Comparison of ENCODE assay signal across 10 mouse cellular contexts in the genomic region with DNA sequence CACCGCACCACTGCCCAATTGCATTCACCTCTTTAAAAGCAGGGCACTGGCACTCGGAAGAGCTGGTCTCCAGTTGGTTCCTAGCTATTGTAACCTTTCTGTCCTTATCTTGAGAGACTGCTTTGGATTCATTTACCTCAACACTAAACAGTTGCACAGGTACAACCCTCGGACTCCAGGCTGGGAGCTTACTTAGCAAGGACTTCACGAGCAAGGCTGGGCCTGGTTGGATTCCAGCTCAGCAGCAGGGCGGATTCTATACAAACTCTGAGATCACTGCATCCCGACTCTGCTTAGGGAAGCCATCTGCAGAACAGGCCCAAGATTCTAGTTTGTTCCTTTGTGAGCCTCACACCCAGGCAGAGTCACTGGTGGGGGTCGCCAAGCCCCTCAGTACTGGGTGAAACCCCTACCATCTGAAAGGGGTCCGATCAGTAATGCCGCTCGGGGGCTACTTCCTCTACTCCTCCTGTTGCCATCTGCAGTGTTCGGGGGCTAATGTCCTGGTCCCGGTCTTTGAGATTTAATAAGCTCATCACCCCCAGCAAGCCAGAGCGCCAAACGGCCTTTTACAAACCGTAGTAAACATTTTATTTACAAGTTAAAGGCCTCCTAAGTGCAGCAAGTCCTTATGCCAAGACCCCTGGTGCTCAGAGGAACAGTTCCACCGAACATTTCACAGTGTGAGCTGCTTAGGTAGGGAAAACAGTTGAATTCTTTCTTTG. TPM values are rescaled to one million over a fixed set of nuclear protein-coding genes. Genes with fewer than 3 reads are reported as not detected.
DNase-seq lines count a peak whose midpoint lies in the region; ATAC-seq and TF ChIP-seq lines count a peak whose summit lies in the region.
"Had no signal": no experiment of that assay in that cellular context is flagged by ENCODE, and none has a peak within 500 bp of the region (broad histone marks: within the 10 kb centered on the region; RNA-seq: fewer than 3 reads in every experiment).

No protein-coding gene starts in this region.

- ATAC-seq in heart, postnatal 0 days (ENCODE audit: insufficient read depth, low read depth), result no peak
- ATAC-seq in embryonic facial prominence, embryonic 11.5 days (replicated peaks; ENCODE audit: insufficient number of reproducible peaks, low FRiP score, low TSS enrichment, low read depth), result no peak
- ATAC-seq in hindbrain, embryonic 15.5 days (ENCODE audit: low FRiP score, low read depth), result no peak
- ATAC-seq in midbrain, embryonic 15.5 days (replicated peaks), result no peak

- 31% methylated on average over 16 of the region's 16 CpGs for WGBS in heart, postnatal 0 days
- WGBS in embryonic facial prominence, embryonic 11.5 days, result 5% methylated on average over 16 of the region's 16 CpGs
- WGBS in hindbrain, embryonic 15.5 days, result 7% methylated on average over 16 of the region's 16 CpGs
- 7% methylated on average over 16 of the region's 16 CpGs for WGBS in midbrain, embryonic 15.5 days

- peaks cover 6% of the 10 kb centered on the region for H3K4me1 ChIP-seq in heart, postnatal 0 days (ENCODE audit: control insufficient read depth, insufficient read depth)
- H3K4me1 ChIP-seq in embryonic facial prominence, embryonic 11.5 days (ENCODE audit: control insufficient read depth, insufficient read depth, low read length), result peaks cover 3% of the 10 kb centered on the region
- peaks cover 14% of the 10 kb centered on the region for H3K4me1 ChIP-seq in hindbrain, embryonic 15.5 days (replicated peaks)
- peaks cover 15% of the 10 kb centered on the region for H3K4me1 ChIP-seq in midbrain, embryonic 15.5 days

- H3K4me2 ChIP-seq in heart, postnatal 0 days (ENCODE audit: low read depth, low read length), result peak overlapping the region; percentile 86
- no peak overlapping the region; the same call in 1 of the 2 replicates for H3K4me2 ChIP-seq in embryonic facial prominence, embryonic 11.5 days (ENCODE audit: low read depth, low read length)
- H3K4me2 ChIP-seq in hindbrain, embryonic 15.5 days, result no peak overlapping the region
- H3K4me2 ChIP-seq in midbrain, embryonic 15.5 days, result peak overlapping the region; percentile 72

- no peak overlapping the region for H3K27ac ChIP-seq in heart, postnatal 0 days (ENCODE audit: low read depth)
- no peak overlapping the region for H3K27ac ChIP-seq in embryonic facial prominence, embryonic 11.5 days (replicated peaks; ENCODE audit: low read depth, low read length)
- no peak overlapping the region for H3K27ac ChIP-seq in hindbrain, embryonic 15.5 days (replicated peaks)
- H3K27ac ChIP-seq in midbrain, embryonic 15.5 days, result no peak overlapping the region
- H3K27ac ChIP-seq: left cerebral cortex, adult 2 months had no signal

- peaks cover 6% of the 10 kb centered on the region; the same call in 1 of the 2 replicates for H3K36me3 ChIP-seq in heart, postnatal 0 days (replicated peaks; ENCODE audit: control insufficient read depth, insufficient read depth, low read length)
- H3K36me3 ChIP-seq in embryonic facial prominence, embryonic 11.5 days (replicated peaks; ENCODE audit: control insufficient read depth, insufficient read depth, low read depth, low read length), result no peaks in the 10 kb centered on the region
- no peaks in the 10 kb centered on the region for H3K36me3 ChIP-seq in hindbrain, embryonic 15.5 days
- H3K36me3 ChIP-seq in midbrain, embryonic 15.5 days (replicated peaks), result no peaks in the 10 kb centered on the region

- no peaks in the 10 kb centered on the region for H3K9me3 ChIP-seq in heart, postnatal 0 days (replicated peaks; ENCODE audit: control insufficient read depth, low read length)
- H3K9me3 ChIP-seq in embryonic facial prominence, embryonic 11.5 days (replicated peaks; ENCODE audit: control insufficient read depth, low read length), result no peaks in the 10 kb centered on the region
- H3K9me3 ChIP-seq in hindbrain, embryonic 15.5 days, result no peaks in the 10 kb centered on the region
- no peaks in the 10 kb centered on the region for H3K9me3 ChIP-seq in midbrain, embryonic 15.5 days

- TF ChIP-seq EP300 in heart, postnatal 0 days (IDR thresholded peaks at IDR 0.05; ENCODE audit: low read depth), result no peak

- no peak for DNase-seq in heart, postnatal 0 days (ENCODE audit: low spot score)
- no peak for DNase-seq in heart, postnatal 4 days
- no peak for DNase-seq in embryonic facial prominence, embryonic 11.5 days (ENCODE audit: low spot score)
- no peak for DNase-seq in ovary, adult 18-20 months (ENCODE audit: low spot score)
- DNase-seq in c-Kit-positive CD71-positive TER-119-positive erythroid progenitor cells, embryonic 14.5 days (ENCODE audit: low spot score), result no peak
- DNase-seq in thymus, postnatal 10 days (ENCODE audit: low spot score in 2 of 2), result no peak
- DNase-seq: gastrocnemius, postnatal 14 days had no signal

- peaks cover 99% of the 10 kb centered on the region for H3K27me3 ChIP-seq in heart, postnatal 0 days (ENCODE audit: control insufficient read depth, insufficient read depth, low read length)
- H3K27me3 ChIP-seq in embryonic facial prominence, embryonic 11.5 days (ENCODE audit: control insufficient read depth, insufficient read depth, low read length), result peaks cover 80% of the 10 kb centered on the region
- H3K27me3 ChIP-seq in hindbrain, embryonic 15.5 days, result peaks cover 77% of the 10 kb centered on the region
- H3K27me3 ChIP-seq in midbrain, embryonic 15.5 days (replicated peaks), result peaks cover 92% of the 10 kb centered on the region

- no peak overlapping the region for H3K9ac ChIP-seq in heart, postnatal 0 days (replicated peaks; ENCODE audit: low read depth, low read length)
- H3K9ac ChIP-seq in embryonic facial prominence, embryonic 11.5 days (replicated peaks; ENCODE audit: low read length), result no peak overlapping the region
- H3K9ac ChIP-seq in hindbrain, embryonic 15.5 days, result no peak overlapping the region
- H3K9ac ChIP-seq in midbrain, embryonic 15.5 days, result no peak overlapping the region

- no peak for TF ChIP-seq CTCF in heart, postnatal 0 days (IDR thresholded peaks at IDR 0.05; ENCODE audit: low read depth)

- peak overlapping the region; percentile 33; the same call in 1 of the 2 replicates for H3K4me3 ChIP-seq in heart, postnatal 0 days (ENCODE audit: low read depth, low read length)
- H3K4me3 ChIP-seq in embryonic facial prominence, embryonic 11.5 days (ENCODE audit: low read depth, low read length), result peak overlapping the region; percentile 29
- peak overlapping the region; percentile 39; the same call in 1 of the 2 replicates for H3K4me3 ChIP-seq in hindbrain, embryonic 15.5 days
- H3K4me3 ChIP-seq in midbrain, embryonic 15.5 days, result no peak overlapping the region
- H3K4me3 ChIP-seq: left cerebral cortex, adult 2 months had no signal

RNA-seq across cellular contexts. Expression of a gene that starts 5.7 kb away (rescaled TPM):
- 7.0 and 14.0 TPM in 2 replicates for total RNA-seq in heart, postnatal 0 days (2014; rRNA removed; ENCODE audit: low replicate concordance)
- polyA plus RNA-seq in heart, postnatal 0 days (2015; fragmentation: Nextera tagmentation; extraction: Ambion mirVana), result 8.1 and 10.0 TPM in 2 replicates
- total RNA-seq in heart, postnatal 4 days (2021), result 10 to 100 TPM; 13.7 to 20.6 TPM
- polyA plus RNA-seq in embryonic facial prominence, embryonic 11.5 days (2014; fragmentation: Nextera tagmentation; extraction: Ambion mirVana), result 4.6 and 5.3 TPM in 2 replicates
- polyA plus RNA-seq in hindbrain, embryonic 15.5 days (2015; fragmentation: Nextera tagmentation; extraction: Ambion mirVana), result 2.3 and 3.1 TPM in 2 replicates
- polyA plus RNA-seq in midbrain, embryonic 15.5 days (2015; fragmentation: Nextera tagmentation; extraction: Ambion mirVana), result 1.7 and 2.2 TPM in 2 replicates

Comparison
In these comparisons a context has a peak if more than half of its experiments do, and no peak if none do; other contexts are left out.
1. H3K4me2 ChIP-seq: peak in heart, postnatal 0 days (single experiment) and midbrain, embryonic 15.5 days (single experiment); none in embryonic facial prominence, embryonic 11.5 days (single experiment) and hindbrain, embryonic 15.5 days (single experiment).